Mouse (Mus musculus): Measurements from ENCODE around the gene Nob1. TPM values are rescaled to one million over a fixed set of nuclear protein-coding genes. Genes with fewer than 3 reads are reported as not detected.
A peak's percentile ranks its signal among the peaks of the same experiment; 100 is the strongest.

Nob1 gene
- polyA plus RNA-seq, 1 experiment from 2014 or later, result 72.7 TPM

GRCm38 (mm10) chr8:107444626-107445025, 19.8 kb upstream of the Nob1 start:
- no peak for ATAC-seq (ENCODE audit: insufficient read depth, low FRiP score)
- Histone ChIP-seq H3K27me3 (ENCODE audit: control insufficient read depth, insufficient read depth, low read length) (no peaks in the 10 kb centered on the region), H3K4me1 (ENCODE audit: control insufficient read depth, insufficient read depth, low read length) (peaks cover 7% of the 10 kb centered on the region; the same call in 1 of the 2 replicates), H3K27ac (ENCODE audit: low read length) (no peak overlapping the region), H3K9me3 (replicated peaks; ENCODE audit: control insufficient read depth, low read length) (no peaks in the 10 kb centered on the region), H3K4me3 (replicated peaks; ENCODE audit: low read length) (no peak overlapping the region), H3K9ac (ENCODE audit: low read length) (no peak overlapping the region), H3K36me3 (ENCODE audit: control insufficient read depth, insufficient read depth, low read length) (no peaks in the 10 kb centered on the region), H3K4me2 (ENCODE audit: low read depth, low read length) (no peak overlapping the region)
- WGBS, result 67% methylated on average over 3 of the region's 3 CpGs

DNA sequence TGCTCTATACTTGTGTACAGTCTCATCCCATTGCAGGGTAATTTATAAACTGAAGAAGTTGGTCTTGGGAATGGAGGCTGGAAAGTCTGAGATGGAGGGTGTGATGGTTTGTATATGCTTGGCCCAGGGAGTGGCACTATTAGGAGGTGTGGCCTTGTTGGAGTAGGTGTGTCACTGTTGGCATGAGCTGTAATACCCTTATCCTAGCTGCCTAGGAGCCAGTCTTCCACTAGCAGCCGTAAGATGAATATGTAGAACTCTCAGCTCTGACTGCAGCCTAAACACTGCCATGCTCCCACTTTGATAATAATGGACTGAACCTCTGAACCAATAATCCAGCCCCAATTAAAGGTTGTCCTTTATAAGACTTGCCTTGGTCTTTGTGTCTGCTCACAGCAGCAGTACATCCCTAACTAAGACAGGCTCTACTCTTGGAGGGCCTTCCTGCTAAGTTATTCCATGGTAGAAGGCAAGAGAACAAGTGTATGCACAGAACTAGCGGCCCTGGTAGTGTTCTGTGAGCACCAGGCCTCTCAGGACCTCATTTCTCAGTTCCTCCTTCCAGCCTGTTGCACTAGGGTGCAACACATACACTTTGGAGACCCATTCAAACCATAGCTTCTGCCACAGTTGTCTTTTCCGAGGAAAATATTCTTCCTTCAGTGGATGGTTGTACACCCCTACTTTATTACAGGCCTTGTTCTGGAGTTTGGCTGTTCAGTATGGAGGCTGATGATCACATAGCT, 15.2 kb upstream of the Nob1 start:
- no peak overlapping the region for H3K27ac ChIP-seq (ENCODE audit: low read length)
- 81% methylated on average over 3 of the region's 3 CpGs for WGBS
- ATAC-seq (ENCODE audit: insufficient read depth, low FRiP score), result no peak
- H3K36me3 ChIP-seq (ENCODE audit: control insufficient read depth, insufficient read depth, low read length), result no peaks in the 10 kb centered on the region
- H3K9me3 ChIP-seq (replicated peaks; ENCODE audit: control insufficient read depth, low read length), result no peaks in the 10 kb centered on the region
- H3K4me1 ChIP-seq (ENCODE audit: control insufficient read depth, insufficient read depth, low read length), result peaks cover 8% of the 10 kb centered on the region; the same call in 1 of the 2 replicates
- no peak overlapping the region for H3K4me3 ChIP-seq (replicated peaks; ENCODE audit: low read length)
- no peak overlapping the region for H3K4me2 ChIP-seq (ENCODE audit: low read depth, low read length)
- no peaks in the 10 kb centered on the region for H3K27me3 ChIP-seq (ENCODE audit: control insufficient read depth, insufficient read depth, low read length)
- H3K9ac ChIP-seq (ENCODE audit: low read length), result no peak overlapping the region

DNA sequence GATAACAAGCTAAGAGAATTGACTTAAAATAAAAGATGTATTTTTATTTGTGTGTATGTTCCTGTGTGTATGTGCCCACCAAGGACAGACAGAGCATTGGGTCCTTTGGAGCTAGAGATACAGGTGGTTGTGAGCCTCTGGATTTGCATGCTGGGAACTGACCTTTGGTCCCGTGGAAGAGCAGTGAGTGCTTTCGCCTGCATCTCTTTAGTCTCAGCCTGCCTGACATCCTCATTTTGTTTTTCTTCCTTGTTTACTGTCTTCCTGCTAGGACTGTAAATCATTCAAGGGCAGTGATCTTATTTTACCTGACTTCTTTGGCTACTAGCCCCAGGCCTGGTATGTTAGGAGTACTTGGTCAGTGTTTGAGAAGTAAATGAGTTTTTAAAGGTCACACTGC, 12.9 kb upstream of the Nob1 start:
- Histone ChIP-seq H3K9me3 (replicated peaks; ENCODE audit: control insufficient read depth, low read length) (no peaks in the 10 kb centered on the region), H3K27me3 (ENCODE audit: control insufficient read depth, insufficient read depth, low read length) (no peaks in the 10 kb centered on the region), H3K27ac (ENCODE audit: low read length) (no peak overlapping the region), H3K4me3 (replicated peaks; ENCODE audit: low read length) (no peak overlapping the region), H3K4me1 (ENCODE audit: control insufficient read depth, insufficient read depth, low read length) (peaks cover 8% of the 10 kb centered on the region; the same call in 1 of the 2 replicates), H3K9ac (ENCODE audit: low read length) (no peak overlapping the region), H3K36me3 (ENCODE audit: control insufficient read depth, insufficient read depth, low read length) (no peaks in the 10 kb centered on the region), H3K4me2 (ENCODE audit: low read depth, low read length) (0 out of 2 replicates have a peak overlapping the region, but pooled peaks have one; percentile 63)
- 62% methylated on average over 2 of the region's 2 CpGs for WGBS
- ATAC-seq (ENCODE audit: insufficient read depth, low FRiP score), result no peak

- ATAC-seq (ENCODE audit: insufficient read depth, low FRiP score), result peak; percentile 19; the same call in 1 of the 2 replicates
- Histone ChIP-seq H3K9me3 (replicated peaks; ENCODE audit: control insufficient read depth, low read length) (no peaks in the 10 kb centered on the region), H3K4me2 (ENCODE audit: low read depth, low read length) (peak overlapping the region; percentile 63), H3K36me3 (ENCODE audit: control insufficient read depth, insufficient read depth, low read length) (no peaks in the 10 kb centered on the region), H3K27ac (ENCODE audit: low read length) (peak overlapping the region; percentile 88), H3K4me1 (ENCODE audit: control insufficient read depth, insufficient read depth, low read length) (peaks cover 8% of the 10 kb centered on the region; the same call in 1 of the 2 replicates), H3K9ac (ENCODE audit: low read length) (peak overlapping the region; percentile 91), H3K27me3 (ENCODE audit: control insufficient read depth, insufficient read depth, low read length) (no peaks in the 10 kb centered on the region), H3K4me3 (replicated peaks; ENCODE audit: low read length) (peak overlapping the region; percentile 82)
- 4% methylated on average over 16 of the region's 16 CpGs for WGBS
Observed at GRCm38 (mm10) chr8:107436841-107437421, 12.1 kb upstream of the Nob1 start.

DNA sequence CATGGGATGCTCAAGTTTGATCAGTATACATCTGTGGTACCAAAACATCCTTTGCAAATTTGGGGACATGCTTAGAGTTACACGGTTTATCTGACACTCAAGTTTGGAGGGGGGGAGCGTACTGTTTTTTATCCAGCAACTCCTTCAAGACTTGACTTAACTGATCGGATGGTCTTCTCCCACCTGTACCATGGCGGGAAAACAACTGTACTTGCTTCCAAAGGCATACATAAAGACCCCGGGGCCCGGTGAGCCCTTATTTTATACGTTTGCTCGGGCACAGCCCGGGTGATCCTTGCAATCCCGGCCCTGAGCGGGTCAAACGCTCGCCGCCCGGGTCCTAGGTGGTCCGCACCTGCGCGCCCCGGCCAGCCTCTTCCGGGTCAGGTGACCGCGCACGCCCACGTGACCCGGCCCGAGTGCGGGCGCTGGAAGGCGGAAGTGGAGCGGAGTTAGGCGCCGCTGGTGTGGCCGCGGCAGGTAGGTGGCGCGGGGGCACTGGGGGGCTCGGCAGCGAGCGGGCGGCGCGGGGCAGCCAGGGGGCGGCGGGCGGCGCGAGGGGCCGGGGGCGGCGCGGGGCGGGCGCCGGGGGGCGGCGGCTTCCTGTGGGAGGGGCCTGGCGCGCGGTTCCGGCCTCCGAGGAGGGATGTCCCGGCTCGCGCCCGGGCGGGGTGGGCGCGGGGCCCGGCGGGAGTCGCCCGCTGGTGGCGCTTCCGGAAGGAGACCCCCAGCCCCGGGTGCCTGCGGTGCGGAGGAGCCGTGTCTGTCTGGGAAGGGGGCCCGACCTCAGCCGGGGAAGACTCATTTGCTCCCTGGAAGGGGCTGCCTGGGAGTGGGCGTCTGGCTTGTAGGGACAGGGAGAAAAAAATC, 11.3 kb upstream of the Nob1 start, which contains the start of gene Wwp2:
TSS of gene Wwp2 (plus strand) at position 404 of the 870 bp plus-strand sequence.
- Histone ChIP-seq H3K27me3 (ENCODE audit: control insufficient read depth, insufficient read depth, low read length) (no peaks in the 10 kb centered on the region), H3K9ac (ENCODE audit: low read length) (peak within 1 kb of the TSS; percentile 91), H3K4me2 (ENCODE audit: low read depth, low read length) (peak within 1 kb of the TSS; percentile 83), H3K36me3 (ENCODE audit: control insufficient read depth, insufficient read depth, low read length) (no peaks in the 10 kb centered on the region), H3K27ac (ENCODE audit: low read length) (peak within 1 kb of the TSS; percentile 88), H3K4me1 (ENCODE audit: control insufficient read depth, insufficient read depth, low read length) (peaks cover 8% of the 10 kb centered on the region; the same call in 1 of the 2 replicates), H3K9me3 (replicated peaks; ENCODE audit: control insufficient read depth, low read length) (no peaks in the 10 kb centered on the region), H3K4me3 (replicated peaks; ENCODE audit: low read length) (peak within 1 kb of the TSS; percentile 82)
- WGBS, result under 1% methylated on average over 58 of the region's 81 CpGs
- ATAC-seq (ENCODE audit: insufficient read depth, low FRiP score), result peak; percentile 90

DNA sequence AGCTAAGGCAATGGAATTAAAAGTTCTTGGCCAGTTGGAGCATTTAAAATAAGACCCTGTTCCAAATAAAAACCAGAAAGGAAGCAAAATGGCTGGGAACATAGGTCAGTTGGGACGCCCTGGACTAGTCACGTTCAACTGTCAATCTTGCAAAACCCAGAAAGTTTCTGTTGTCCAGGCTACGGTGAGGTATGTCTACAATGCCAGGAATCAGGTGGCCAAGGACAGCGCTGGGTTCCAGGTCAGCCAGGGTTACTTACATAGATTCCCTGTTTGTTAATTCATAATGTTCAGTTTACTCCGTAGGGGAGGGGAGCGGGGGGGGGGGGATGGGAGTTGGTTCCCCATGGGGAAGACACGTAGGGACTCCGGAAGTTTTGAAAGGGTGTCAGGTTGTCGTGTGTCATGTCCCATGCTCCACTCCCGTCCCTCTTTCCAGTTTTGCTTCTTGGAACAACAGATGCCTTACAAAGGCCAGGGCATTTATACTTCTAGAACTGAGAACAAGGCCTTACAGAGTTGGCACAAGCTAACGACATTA, 10.6 kb upstream of the Nob1 start:
- WGBS, result 25% methylated on average over 11 of the region's 11 CpGs
- Histone ChIP-seq H3K4me3 (replicated peaks; ENCODE audit: low read length) (peak overlapping the region; percentile 82), H3K4me1 (ENCODE audit: control insufficient read depth, insufficient read depth, low read length) (peaks cover 8% of the 10 kb centered on the region; the same call in 1 of the 2 replicates), H3K4me2 (ENCODE audit: low read depth, low read length) (peak overlapping the region; percentile 83), H3K36me3 (ENCODE audit: control insufficient read depth, insufficient read depth, low read length) (no peaks in the 10 kb centered on the region), H3K9ac (ENCODE audit: low read length) (peak overlapping the region; percentile 91), H3K9me3 (replicated peaks; ENCODE audit: control insufficient read depth, low read length) (no peaks in the 10 kb centered on the region), H3K27me3 (ENCODE audit: control insufficient read depth, insufficient read depth, low read length) (no peaks in the 10 kb centered on the region), H3K27ac (ENCODE audit: low read length) (peak overlapping the region; percentile 88; the same call in 1 of the 2 replicates)
- ATAC-seq (ENCODE audit: insufficient read depth, low FRiP score), result no peak

GRCm38 (mm10) chr8:107430821-107431220, 6.0 kb upstream of the Nob1 start:
- ATAC-seq (ENCODE audit: insufficient read depth, low FRiP score), result no peak
- no peaks in the 10 kb centered on the region for H3K36me3 ChIP-seq (ENCODE audit: control insufficient read depth, insufficient read depth, low read length)
- H3K4me3 ChIP-seq (replicated peaks; ENCODE audit: low read length), result no peak overlapping the region
- no peaks in the 10 kb centered on the region for H3K9me3 ChIP-seq (replicated peaks; ENCODE audit: control insufficient read depth, low read length)
- no peak overlapping the region for H3K9ac ChIP-seq (ENCODE audit: low read length)
- H3K4me1 ChIP-seq (ENCODE audit: control insufficient read depth, insufficient read depth, low read length), result peaks cover 3% of the 10 kb centered on the region; the same call in 1 of the 2 replicates
- H3K27me3 ChIP-seq (ENCODE audit: control insufficient read depth, insufficient read depth, low read length), result no peaks in the 10 kb centered on the region
- WGBS, result 79% methylated on average over 8 of the region's 8 CpGs
- no peak overlapping the region for H3K4me2 ChIP-seq (ENCODE audit: low read depth, low read length)
- H3K27ac ChIP-seq (ENCODE audit: low read length), result no peak overlapping the region

DNA sequence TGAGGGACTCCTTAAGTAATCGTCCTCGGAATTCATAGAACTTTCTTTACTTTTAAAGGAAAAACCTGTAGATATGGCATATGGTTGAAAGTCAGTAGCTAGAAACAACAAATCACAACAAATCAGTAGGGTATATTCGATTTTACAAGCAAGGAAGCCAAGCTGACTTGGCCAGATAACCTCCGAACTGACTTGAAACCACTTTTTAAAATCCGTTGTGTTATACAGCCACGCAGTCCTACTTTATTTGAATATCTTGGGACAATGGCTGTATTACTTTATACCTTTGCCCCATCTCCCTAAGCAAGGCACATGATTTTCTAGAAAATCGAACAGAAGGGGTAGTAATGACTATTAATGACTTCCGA, 363 bp upstream of the Nob1 start:
- H3K27me3 ChIP-seq (ENCODE audit: control insufficient read depth, insufficient read depth, low read length), result no peaks in the 10 kb centered on the region
- H3K36me3 ChIP-seq (ENCODE audit: control insufficient read depth, insufficient read depth, low read length), result no peaks in the 10 kb centered on the region
- H3K4me1 ChIP-seq (ENCODE audit: control insufficient read depth, insufficient read depth, low read length), result peaks cover 16% of the 10 kb centered on the region
- H3K9me3 ChIP-seq (replicated peaks; ENCODE audit: control insufficient read depth, low read length), result no peaks in the 10 kb centered on the region
- no peak overlapping the region for H3K27ac ChIP-seq (ENCODE audit: low read length)
- 45% methylated on average over 8 of the region's 8 CpGs for WGBS
- ATAC-seq (ENCODE audit: insufficient read depth, low FRiP score), result no peak
- H3K9ac ChIP-seq (ENCODE audit: low read length), result no peak overlapping the region
- H3K4me2 ChIP-seq (ENCODE audit: low read depth, low read length), result peak overlapping the region; percentile 84; the same call in 1 of the 2 replicates
- peak overlapping the region; percentile 91; the same call in 1 of the 2 replicates for H3K4me3 ChIP-seq (replicated peaks; ENCODE audit: low read length)

Data from stomach, embryonic 16.5 days (tissue).